Mouse (Mus musculus): ENCODE data around the gene Neurod4. TPM values are rescaled to one million over a fixed set of nuclear protein-coding genes. Genes with fewer than 3 reads are reported as not detected.
A peak's percentile ranks its signal among the peaks of the same experiment; 100 is the strongest.

Gene Neurod4
- polyA plus RNA-seq, 1 experiment from 2014 or later = 4.2 TPM

DNA sequence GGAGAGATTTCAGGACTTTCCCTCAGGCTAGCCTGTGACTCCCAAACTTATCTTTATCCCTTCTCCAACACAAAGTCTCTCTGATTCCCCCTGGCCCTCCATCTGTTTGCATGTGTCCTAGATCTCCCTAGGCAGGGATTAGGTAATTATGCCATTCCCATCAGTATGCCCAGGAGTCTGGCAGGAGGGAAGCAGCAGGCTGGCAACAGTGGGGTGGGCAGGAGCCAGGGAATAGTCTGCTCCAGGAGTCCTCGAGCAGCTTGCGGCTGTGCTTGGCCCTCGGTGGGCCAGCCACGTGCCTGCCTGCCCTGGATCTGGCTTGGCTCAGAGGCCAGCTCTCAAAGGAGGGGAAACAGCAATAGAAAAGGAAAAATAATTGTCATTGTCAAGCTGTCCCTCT is 16.8 kb downstream of the Neurod4 start:
- WGBS = 22% methylated on average over 4 of the region's 4 CpGs
- Histone ChIP-seq H3K9ac (replicated peaks; ENCODE audit: low read depth, low read length) (no peak overlapping the region), H3K9me3 (ENCODE audit: control insufficient read depth, low read length) (no peaks in the 10 kb centered on the region), H3K27ac (ENCODE audit: low read length) (no peak overlapping the region), H3K36me3 (ENCODE audit: control insufficient read depth, insufficient read depth) (no peaks in the 10 kb centered on the region), H3K4me2 (ENCODE audit: low read length) (no peak overlapping the region), H3K27me3 (replicated peaks; ENCODE audit: control insufficient read depth, insufficient read depth, low read length) (no peaks in the 10 kb centered on the region), H3K4me1 (replicated peaks; ENCODE audit: control insufficient read depth, insufficient read depth, low read length) (peaks cover 3% of the 10 kb centered on the region; the same call in 1 of the 2 replicates), H3K4me3 (replicated peaks; ENCODE audit: low read length) (no peak overlapping the region)
- ATAC-seq = peak; percentile 98

DNA sequence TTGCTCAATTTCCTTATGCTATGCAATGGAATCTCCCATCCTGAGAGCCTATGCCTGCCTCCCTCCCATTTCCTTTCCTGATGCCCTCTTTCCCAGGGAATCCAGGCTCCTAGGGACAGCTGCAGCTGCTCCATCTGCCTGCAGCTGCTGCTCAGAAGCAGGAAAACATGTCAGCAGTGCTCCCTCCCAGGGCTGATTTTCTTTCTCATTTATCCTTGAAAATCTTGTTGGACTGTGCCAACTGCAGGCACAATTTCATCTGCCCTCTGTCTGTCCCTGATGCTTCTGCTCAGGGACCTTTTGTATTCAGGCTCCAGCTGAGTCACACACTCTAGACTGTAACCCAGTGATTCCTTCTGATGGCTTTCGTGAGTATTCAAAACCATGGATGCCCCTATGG is 20.6 kb downstream of the Neurod4 start:
- Histone ChIP-seq H3K27me3 (replicated peaks; ENCODE audit: control insufficient read depth, insufficient read depth, low read length) (no peaks in the 10 kb centered on the region), H3K27ac (ENCODE audit: low read length) (no peak overlapping the region), H3K4me1 (replicated peaks; ENCODE audit: control insufficient read depth, insufficient read depth, low read length) (peaks cover 3% of the 10 kb centered on the region; the same call in 1 of the 2 replicates), H3K9ac (replicated peaks; ENCODE audit: low read depth, low read length) (no peak overlapping the region), H3K9me3 (ENCODE audit: control insufficient read depth, low read length) (no peaks in the 10 kb centered on the region), H3K36me3 (ENCODE audit: control insufficient read depth, insufficient read depth) (no peaks in the 10 kb centered on the region), H3K4me3 (replicated peaks; ENCODE audit: low read length) (no peak overlapping the region), H3K4me2 (ENCODE audit: low read length) (no peak overlapping the region)
- peak; percentile 61 for ATAC-seq
- WGBS = 64% methylated on average over 1 of the region's 1 CpGs

DNA sequence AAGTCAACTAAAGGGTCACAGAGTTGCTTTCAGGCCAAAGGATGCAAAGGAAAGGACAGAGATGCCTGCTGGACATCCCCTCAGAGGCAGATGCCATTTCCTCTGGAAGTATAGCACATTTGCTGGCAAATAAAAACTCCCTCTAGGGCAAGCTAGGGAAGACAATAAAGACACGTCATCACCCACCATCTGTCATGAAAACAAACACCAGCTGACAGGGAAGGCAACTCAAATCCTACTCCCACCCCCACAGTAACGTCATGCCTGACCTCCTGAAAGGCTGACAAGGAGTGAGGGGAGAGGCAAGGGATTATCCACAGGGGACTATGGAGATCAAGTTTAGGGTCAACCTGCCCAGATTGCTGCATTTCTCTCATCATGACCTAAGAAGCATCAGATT is 35.8 kb downstream of the Neurod4 start:
- Histone ChIP-seq H3K4me1 (replicated peaks; ENCODE audit: control insufficient read depth, insufficient read depth, low read length) (no peaks in the 10 kb centered on the region), H3K4me2 (ENCODE audit: low read length) (no peak overlapping the region), H3K9me3 (ENCODE audit: control insufficient read depth, low read length) (no peaks in the 10 kb centered on the region), H3K27me3 (replicated peaks; ENCODE audit: control insufficient read depth, insufficient read depth, low read length) (no peaks in the 10 kb centered on the region), H3K27ac (ENCODE audit: low read length) (no peak overlapping the region), H3K36me3 (ENCODE audit: control insufficient read depth, insufficient read depth) (no peaks in the 10 kb centered on the region), H3K4me3 (replicated peaks; ENCODE audit: low read length) (no peak overlapping the region), H3K9ac (replicated peaks; ENCODE audit: low read depth, low read length) (no peak overlapping the region)
- WGBS = 5% methylated on average over 2 of the region's 2 CpGs
- ATAC-seq = peak; percentile 76

DNA sequence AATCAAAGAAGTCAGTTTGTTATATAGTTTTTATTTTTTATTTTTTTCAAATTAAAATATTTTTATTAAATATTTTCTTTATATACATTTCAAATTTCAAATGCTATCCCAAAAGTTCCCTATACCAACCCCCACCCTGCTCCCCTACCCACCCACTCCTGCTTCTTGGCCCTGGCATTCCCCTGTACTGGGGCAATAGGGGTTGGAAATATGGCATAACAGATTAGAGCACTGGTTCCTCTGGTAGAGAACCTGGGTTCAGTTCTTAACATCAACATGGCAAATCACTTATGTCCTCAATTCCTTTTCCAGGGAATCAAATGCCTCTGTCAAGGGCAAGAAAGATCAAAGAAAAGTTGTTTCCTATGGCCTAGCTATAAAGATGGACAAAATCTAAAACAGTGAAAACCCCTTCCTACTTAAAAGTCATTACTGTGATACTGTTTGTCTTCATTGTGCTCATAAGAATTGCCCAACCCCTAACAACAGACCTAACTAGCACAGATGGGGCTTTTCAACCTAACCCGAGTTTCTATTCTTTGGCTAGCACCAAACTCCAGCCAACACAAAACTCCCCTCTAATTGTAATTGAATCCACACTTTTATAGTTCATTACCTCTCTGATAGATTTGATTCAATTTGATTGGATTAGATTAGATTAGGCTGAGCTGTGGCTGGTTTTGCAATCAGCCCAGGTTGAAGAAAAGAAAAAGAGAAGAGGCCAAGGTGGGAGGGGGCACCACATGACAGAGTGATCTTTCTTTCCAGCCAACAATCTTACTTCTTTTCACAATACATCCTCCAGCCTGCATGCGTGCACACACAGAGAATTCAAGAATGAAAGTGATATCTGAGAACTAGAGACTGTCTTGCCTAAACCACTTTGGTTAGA is 41.5 kb downstream of the Neurod4 start:
- ATAC-seq = peak; percentile 80
- 18% methylated on average over 2 of the region's 2 CpGs for WGBS

DNA sequence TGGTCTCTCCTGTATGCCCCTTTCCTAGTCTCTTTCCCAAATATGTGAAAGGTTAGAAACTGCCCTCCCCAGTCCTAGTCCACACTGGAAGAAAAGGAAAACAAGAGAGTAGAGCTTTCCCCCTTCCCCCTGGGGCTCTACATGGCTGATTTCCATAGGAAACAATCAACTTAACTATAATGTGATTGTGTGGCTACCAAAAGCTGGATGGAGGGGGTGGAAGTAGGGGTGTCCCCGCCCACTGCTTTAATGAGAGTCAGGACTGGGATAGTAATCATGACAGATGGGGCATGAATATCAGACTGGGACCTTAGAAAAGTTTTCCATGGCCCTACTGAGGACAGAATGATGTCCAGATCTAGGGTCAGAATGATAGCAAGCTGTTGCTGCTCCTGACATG is 45.5 kb downstream of the Neurod4 start:
- Histone ChIP-seq H3K27ac (ENCODE audit: low read length) (no peak overlapping the region), H3K4me3 (replicated peaks; ENCODE audit: low read length) (no peak overlapping the region), H3K4me2 (ENCODE audit: low read length) (no peak overlapping the region), H3K27me3 (replicated peaks; ENCODE audit: control insufficient read depth, insufficient read depth, low read length) (no peaks in the 10 kb centered on the region), H3K9ac (replicated peaks; ENCODE audit: low read depth, low read length) (no peak overlapping the region), H3K36me3 (ENCODE audit: control insufficient read depth, insufficient read depth) (no peaks in the 10 kb centered on the region), H3K4me1 (replicated peaks; ENCODE audit: control insufficient read depth, insufficient read depth, low read length) (no peaks in the 10 kb centered on the region), H3K9me3 (ENCODE audit: control insufficient read depth, low read length) (no peaks in the 10 kb centered on the region)
- 35% methylated on average over 1 of the region's 1 CpGs for WGBS
- no peak for ATAC-seq

More for the DNA sequence above, 41.5 kb downstream of the Neurod4 start:
- H3K9ac ChIP-seq (replicated peaks; ENCODE audit: low read depth, low read length) = no peak overlapping the region
- no peak overlapping the region for H3K4me3 ChIP-seq (replicated peaks; ENCODE audit: low read length)
- H3K36me3 ChIP-seq (ENCODE audit: control insufficient read depth, insufficient read depth) = no peaks in the 10 kb centered on the region
- no peaks in the 10 kb centered on the region for H3K4me1 ChIP-seq (replicated peaks; ENCODE audit: control insufficient read depth, insufficient read depth, low read length)
- H3K27me3 ChIP-seq (replicated peaks; ENCODE audit: control insufficient read depth, insufficient read depth, low read length) = no peaks in the 10 kb centered on the region
- H3K9me3 ChIP-seq (ENCODE audit: control insufficient read depth, low read length) = no peaks in the 10 kb centered on the region
- H3K27ac ChIP-seq (ENCODE audit: low read length) = no peak overlapping the region
- H3K4me2 ChIP-seq (ENCODE audit: low read length) = no peak overlapping the region

DNA sequence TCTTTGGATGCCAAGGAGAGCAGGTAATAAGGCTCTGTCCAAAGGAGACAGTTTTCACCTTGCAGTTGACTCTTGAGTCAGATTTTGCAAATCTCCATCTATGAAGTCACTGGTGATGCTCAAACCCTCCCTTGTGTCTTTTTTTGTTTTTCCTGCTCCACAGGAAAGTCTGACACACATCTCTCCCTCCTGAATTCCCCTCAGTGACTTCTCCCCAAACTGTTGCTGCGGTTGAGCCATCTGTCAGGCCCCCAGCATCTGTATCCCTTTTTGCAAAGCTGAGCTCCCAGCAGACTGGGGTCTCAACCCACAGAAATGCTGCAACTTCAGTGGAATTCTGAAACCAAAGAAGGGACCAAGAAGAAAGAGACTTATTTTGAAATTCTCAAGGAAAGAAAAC is 47.9 kb downstream of the Neurod4 start:
- no peak overlapping the region for H3K4me3 ChIP-seq (replicated peaks; ENCODE audit: low read length)
- no peaks in the 10 kb centered on the region for H3K4me1 ChIP-seq (replicated peaks; ENCODE audit: control insufficient read depth, insufficient read depth, low read length)
- no peak overlapping the region for H3K4me2 ChIP-seq (ENCODE audit: low read length)
- H3K27ac ChIP-seq (ENCODE audit: low read length) = no peak overlapping the region
- WGBS = 81% methylated on average over 1 of the region's 1 CpGs
- H3K9ac ChIP-seq (replicated peaks; ENCODE audit: low read depth, low read length) = no peak overlapping the region
- H3K36me3 ChIP-seq (ENCODE audit: control insufficient read depth, insufficient read depth) = no peaks in the 10 kb centered on the region
- ATAC-seq = no peak
- no peaks in the 10 kb centered on the region for H3K27me3 ChIP-seq (replicated peaks; ENCODE audit: control insufficient read depth, insufficient read depth, low read length)
- H3K9me3 ChIP-seq (ENCODE audit: control insufficient read depth, low read length) = no peaks in the 10 kb centered on the region

DNA sequence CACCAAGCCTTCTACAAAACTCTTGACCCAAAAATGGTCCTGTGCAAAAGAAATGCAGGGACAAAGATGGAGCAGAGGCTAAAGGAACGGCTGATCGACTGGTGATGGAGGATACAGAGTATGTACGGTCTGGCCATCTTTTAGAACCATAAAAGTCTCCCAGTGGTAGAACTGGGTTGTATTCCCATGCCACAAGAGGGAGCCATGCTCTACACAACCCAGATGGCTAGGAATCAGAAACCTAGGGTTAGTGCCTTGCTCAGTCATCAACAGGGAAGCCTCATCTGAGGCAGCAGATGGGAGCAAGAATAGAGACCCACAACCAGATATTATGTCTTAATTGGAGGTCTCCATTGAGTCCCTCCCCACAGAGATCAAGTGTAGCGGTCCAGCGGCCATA is 50.5 kb downstream of the Neurod4 start:
- H3K9ac ChIP-seq (replicated peaks; ENCODE audit: low read depth, low read length) = no peak overlapping the region
- no peaks in the 10 kb centered on the region for H3K36me3 ChIP-seq (ENCODE audit: control insufficient read depth, insufficient read depth)
- H3K4me2 ChIP-seq (ENCODE audit: low read length) = no peak overlapping the region
- H3K4me1 ChIP-seq (replicated peaks; ENCODE audit: control insufficient read depth, insufficient read depth, low read length) = no peaks in the 10 kb centered on the region
- no peak overlapping the region for H3K27ac ChIP-seq (ENCODE audit: low read length)
- no peak for ATAC-seq
- H3K4me3 ChIP-seq (replicated peaks; ENCODE audit: low read length) = no peak overlapping the region
- 90% methylated on average over 5 of the region's 5 CpGs for WGBS
- no peaks in the 10 kb centered on the region for H3K9me3 ChIP-seq (ENCODE audit: control insufficient read depth, low read length)
- H3K27me3 ChIP-seq (replicated peaks; ENCODE audit: control insufficient read depth, insufficient read depth, low read length) = no peaks in the 10 kb centered on the region

DNA sequence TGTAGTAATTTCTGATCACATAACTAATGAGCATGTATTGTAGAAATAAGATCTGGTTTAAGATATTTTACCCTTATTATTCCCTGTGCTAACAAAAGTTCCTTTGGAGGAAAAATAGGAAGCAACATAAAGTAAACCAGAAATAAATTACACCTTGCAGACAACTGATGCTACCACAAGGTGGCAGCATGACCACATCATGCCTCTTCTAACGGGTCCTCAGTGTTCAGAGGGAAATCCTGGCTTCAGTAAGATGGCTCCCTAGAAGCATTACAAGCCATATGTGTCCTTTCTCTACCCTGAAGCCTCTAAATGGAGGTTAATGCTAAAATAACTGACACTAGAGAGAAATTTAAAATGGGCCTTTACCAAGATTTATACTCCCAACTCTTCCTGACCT is 51.8 kb downstream of the Neurod4 start:
- Histone ChIP-seq H3K4me3 (replicated peaks; ENCODE audit: low read length) (no peak overlapping the region), H3K36me3 (ENCODE audit: control insufficient read depth, insufficient read depth) (no peaks in the 10 kb centered on the region), H3K9ac (replicated peaks; ENCODE audit: low read depth, low read length) (no peak overlapping the region), H3K4me1 (replicated peaks; ENCODE audit: control insufficient read depth, insufficient read depth, low read length) (no peaks in the 10 kb centered on the region), H3K9me3 (ENCODE audit: control insufficient read depth, low read length) (no peaks in the 10 kb centered on the region), H3K27ac (ENCODE audit: low read length) (no peak overlapping the region), H3K27me3 (replicated peaks; ENCODE audit: control insufficient read depth, insufficient read depth, low read length) (no peaks in the 10 kb centered on the region), H3K4me2 (ENCODE audit: low read length) (no peak overlapping the region)
- 0% methylated on average over 1 of the region's 1 CpGs for WGBS
- peak; percentile 96 for ATAC-seq

DNA sequence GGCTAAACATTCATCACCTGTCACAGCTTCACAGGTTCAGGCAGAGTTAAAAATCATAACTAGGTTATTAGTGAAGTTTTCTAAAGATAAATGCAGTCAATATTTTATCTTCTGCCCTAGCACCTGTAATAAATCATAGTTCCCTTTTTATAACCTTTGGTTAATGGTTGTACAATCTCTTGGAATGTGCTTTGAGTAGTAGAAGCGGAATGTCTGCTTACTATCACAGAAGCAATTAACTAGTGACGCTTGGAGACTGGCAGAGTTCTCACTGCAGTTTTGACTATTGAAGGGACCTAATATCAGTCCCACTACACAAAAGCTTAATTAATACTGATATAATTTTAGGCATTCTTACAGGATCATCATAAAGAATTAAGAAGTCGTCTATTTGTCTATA is 55.0 kb downstream of the Neurod4 start:
- H3K27me3 ChIP-seq (replicated peaks; ENCODE audit: control insufficient read depth, insufficient read depth, low read length) = no peaks in the 10 kb centered on the region
- H3K4me1 ChIP-seq (replicated peaks; ENCODE audit: control insufficient read depth, insufficient read depth, low read length) = no peaks in the 10 kb centered on the region
- ATAC-seq = no peak
- H3K9me3 ChIP-seq (ENCODE audit: control insufficient read depth, low read length) = no peaks in the 10 kb centered on the region
- 86% methylated on average over 3 of the region's 3 CpGs for WGBS
- no peak overlapping the region for H3K4me2 ChIP-seq (ENCODE audit: low read length)
- no peak overlapping the region for H3K9ac ChIP-seq (replicated peaks; ENCODE audit: low read depth, low read length)
- H3K27ac ChIP-seq (ENCODE audit: low read length) = no peak overlapping the region
- H3K4me3 ChIP-seq (replicated peaks; ENCODE audit: low read length) = no peak overlapping the region
- no peaks in the 10 kb centered on the region for H3K36me3 ChIP-seq (ENCODE audit: control insufficient read depth, insufficient read depth)

Data from forebrain, embryonic 16.5 days (tissue).